Mouse (Mus musculus): ENCODE results near the gene Wdr34.

The Wdr34 gene

DNA sequence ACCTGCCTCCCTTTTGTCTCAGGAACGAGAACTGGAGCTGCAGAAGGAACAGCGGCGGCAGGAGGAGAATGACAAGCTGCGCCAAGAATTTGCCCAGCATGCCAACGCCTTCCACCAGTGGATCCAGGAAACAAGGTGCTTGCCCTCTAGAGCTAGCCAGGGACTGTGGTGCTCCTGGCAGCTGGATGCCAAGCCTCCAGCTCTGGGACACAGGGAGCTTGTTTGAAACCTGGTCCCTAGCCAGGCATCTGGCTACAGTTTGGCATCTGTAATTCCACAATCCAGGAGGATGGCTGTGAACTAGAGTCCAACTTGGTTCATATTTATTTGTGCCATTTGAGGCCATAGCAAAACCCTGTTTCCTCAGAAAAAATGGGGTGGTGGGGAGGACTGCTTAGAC is 21.7 kb downstream of the Wdr34 start:
- no peak for DNase-seq

GRCm38 (mm10) chr2:30025454-30025853 is 23.2 kb downstream of the Wdr34 start:
- DNase-seq: no peak

DNA sequence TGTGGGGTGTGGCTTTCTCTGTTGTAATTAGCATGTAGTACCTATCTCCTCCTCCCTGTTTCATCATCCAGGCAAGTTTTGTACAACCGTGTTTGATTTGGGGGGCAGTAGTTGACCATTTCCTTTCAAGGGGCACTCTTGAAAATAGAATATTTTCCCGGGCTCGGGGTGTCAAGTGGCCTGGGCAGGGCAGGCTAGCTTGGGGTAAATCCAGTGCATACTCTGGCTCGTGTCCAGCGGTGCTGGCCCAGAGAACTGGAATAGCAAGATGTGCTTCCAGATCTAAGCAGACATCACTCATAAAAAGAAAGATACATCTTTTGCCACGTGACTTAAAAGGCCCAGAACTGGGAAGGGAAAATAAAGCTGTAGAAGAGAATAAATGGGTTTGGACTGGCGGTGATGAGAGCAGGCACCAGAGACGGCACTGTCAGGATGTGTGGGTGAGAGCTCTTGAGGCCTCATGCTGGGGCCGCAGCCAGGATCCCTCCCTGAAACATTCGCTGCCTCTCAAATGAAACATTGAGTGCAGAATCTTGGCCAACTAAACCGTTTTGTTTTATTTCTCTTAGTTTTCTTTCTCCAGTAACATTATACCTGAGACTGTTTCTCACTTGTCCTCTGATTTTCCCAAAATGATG is 34.2 kb downstream of the Wdr34 start:
- DNase-seq: no peak

GRCm38 (mm10) chr2:30010840-30011281 is 37.8 kb downstream of the Wdr34 start:
- DNase-seq: no peak

DNA sequence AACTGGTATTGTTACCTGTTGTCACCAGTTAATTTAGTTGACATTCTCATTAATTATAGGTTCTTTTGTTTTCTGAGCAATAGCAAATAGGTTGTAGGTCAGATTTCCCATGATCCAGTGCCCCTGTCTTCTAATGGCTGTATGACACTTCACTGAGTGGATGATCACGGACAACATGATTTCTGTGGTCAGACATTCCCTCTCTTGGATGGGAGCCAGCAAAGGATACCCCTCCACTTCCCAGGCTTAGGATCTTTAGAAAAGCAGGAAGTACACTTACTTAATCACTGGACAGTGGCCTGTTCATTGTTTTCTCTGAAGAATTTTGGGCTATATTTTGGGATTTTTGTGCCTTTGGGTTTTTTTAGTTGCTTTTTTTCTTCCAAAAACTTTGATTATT is 39.6 kb downstream of the Wdr34 start:
- no peak for DNase-seq

DNA sequence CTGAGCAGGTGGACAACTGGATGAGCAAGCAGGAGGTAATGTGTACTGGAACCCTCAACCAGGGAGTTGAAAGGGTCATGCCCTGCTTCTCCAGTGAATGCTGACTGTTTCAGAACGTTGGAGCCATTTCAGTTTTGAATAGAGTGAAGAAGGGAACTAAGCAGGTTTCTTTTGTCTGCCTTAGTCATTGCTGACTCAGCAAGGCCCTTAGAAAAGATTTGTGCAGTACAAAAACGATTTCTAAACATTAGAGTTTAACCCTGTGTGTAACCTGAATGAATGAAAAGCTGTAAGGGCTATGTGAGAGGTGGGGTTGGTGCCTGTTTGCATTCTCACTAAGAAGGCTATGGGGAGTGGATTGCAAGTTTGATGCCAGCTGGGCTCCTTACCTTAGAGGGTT is 56.7 kb downstream of the Wdr34 start:
- no peak for DNase-seq

Data from thymus, adult 18-20 months (tissue).